Mouse (Mus musculus) bone marrow, adult 2 months (tissue): Measurements from ENCODE around the gene Pdf.

ENCODE experiments used
- CTCF ChIP-seq: fragments of 200-500 bp; IDR thresholded peaks from 2 replicates; pipeline ENCODE4 v1.5.1; 2011; ENCODE audit warnings: low read length, control low read depth; ENCODE audit not compliant: control insufficient read depth, insufficient read depth
- POLR2A ChIP-seq: fragments of 200-500 bp; IDR thresholded peaks from 2 replicates; pipeline ENCODE4 v1.6.1; 2011; ENCODE audit warnings: low read depth, mild to moderate bottlenecking, control low read depth, low read length, borderline replicate concordance; ENCODE audit not compliant: control insufficient read depth

- TF ChIP-seq CTCF: no peak
- no peak for TF ChIP-seq POLR2A
Observed at GRCm38 (mm10) chr8:107031577-107032090, 16.8 kb downstream of the Pdf start.
